Mouse (Mus musculus) forebrain, embryonic 16.5 days (tissue): Measurements from ENCODE around the gene Fgfr2. TPM values are rescaled to one million over a fixed set of nuclear protein-coding genes. Genes with fewer than 3 reads are reported as not detected.

Experiments used
- ATAC-seq: fragments of 200-750 bp; cut with Nextera tagmentation; 2 replicates; pipeline ENCODE4 v1.8.0; 2017; ENCODE audit warnings: mild to moderate bottlenecking, moderate library complexity
- H3K27ac ChIP-seq: fragments of 300-500 bp; sonication (generic); 2 replicates; pipeline ENCODE4 v1.5.1; 2014; ENCODE audit warnings: low read length, control low read depth
- H3K27me3 ChIP-seq: fragments of 300-500 bp; sonication (generic); replicated peaks from 2 replicates; pipeline ENCODE4 v1.6.1; 2014; ENCODE audit warnings: low read length; ENCODE audit not compliant: control insufficient read depth, insufficient read depth
- H3K36me3 ChIP-seq: fragments of 300-500 bp; sonication (generic); 2 replicates; pipeline ENCODE4 v1.6.1; 2014; ENCODE audit not compliant: control insufficient read depth, insufficient read depth
- H3K4me1 ChIP-seq: fragments of 300-500 bp; sonication (generic); replicated peaks from 2 replicates; pipeline ENCODE4 v1.6.1; 2014; ENCODE audit warnings: low read length; ENCODE audit not compliant: control insufficient read depth, insufficient read depth
- H3K4me2 ChIP-seq: fragments of 300-500 bp; sonication (generic); 2 replicates; pipeline ENCODE4 v1.6.1; 2014; ENCODE audit warnings: mild to moderate bottlenecking, low read length, control low read depth
- H3K4me3 ChIP-seq: fragments of 300-500 bp; sonication (generic); replicated peaks from 2 replicates; pipeline ENCODE4 v1.5.1; 2014; ENCODE audit warnings: mild to moderate bottlenecking, low read length, control low read depth
- H3K9ac ChIP-seq: fragments of 300-500 bp; sonication (generic); replicated peaks from 2 replicates; pipeline ENCODE4 v1.6.1; 2014; ENCODE audit warnings: low read depth, low read length, control low read depth
- H3K9me3 ChIP-seq: fragments of 300-500 bp; sonication (generic); 2 replicates; pipeline ENCODE4 v1.6.1; 2016; ENCODE audit warnings: low read length; ENCODE audit not compliant: control insufficient read depth
- WGBS: fragments of 180-500 bp; shearing (Covaris S2); extraction: QIAGEN DNeasy Blood & Tissue Kit; methylation state at CpG from one replicate; pipeline ENCODE4 v1.1.7; 2014; 5-methylcytosine and 5-hydroxymethylcytosine counted together
- polyA plus RNA-seq: library from polyadenylated mRNA; unstranded; fragments of >200 nt; fragmentation: Nextera tagmentation; extraction: Ambion mirVana; gene quantifications from 2 replicates; pipeline ENCODE4 v1.2.1, GENCODE M21; 2015

The Fgfr2 gene
- polyA plus RNA-seq, 1 experiment from 2014 or later: 39.2 TPM

DNA sequence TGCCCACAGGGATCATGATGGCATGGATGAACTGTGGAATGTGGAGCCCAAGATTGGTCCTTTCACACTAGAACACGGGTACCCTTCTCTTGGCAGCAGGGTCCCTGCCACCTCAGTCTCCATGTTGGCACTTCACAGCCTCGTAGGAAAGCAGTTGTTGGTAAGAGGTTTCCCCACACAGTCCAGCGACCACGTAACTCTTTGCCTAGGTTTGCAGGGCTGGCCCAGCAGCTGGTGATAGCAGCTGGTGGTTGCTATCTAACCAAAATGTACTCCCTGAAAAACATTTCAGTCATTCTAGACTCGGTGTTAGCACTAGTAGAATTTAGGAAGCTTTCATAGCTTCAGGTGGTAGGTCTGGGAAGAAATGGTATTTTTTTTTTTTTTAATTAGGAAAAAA is 2464.0 kb downstream of the Fgfr2 start:
- WGBS: 91% methylated on average over 5 of the region's 5 CpGs
- no peaks in the 10 kb centered on the region for H3K4me1 ChIP-seq
- no peaks in the 10 kb centered on the region for H3K36me3 ChIP-seq
- no peak overlapping the region for H3K4me3 ChIP-seq
- no peak overlapping the region for H3K9ac ChIP-seq
- ATAC-seq: no peak
- no peaks in the 10 kb centered on the region for H3K9me3 ChIP-seq
- H3K27me3 ChIP-seq: no peaks in the 10 kb centered on the region
- H3K27ac ChIP-seq: no peak overlapping the region
- no peak overlapping the region for H3K4me2 ChIP-seq

DNA sequence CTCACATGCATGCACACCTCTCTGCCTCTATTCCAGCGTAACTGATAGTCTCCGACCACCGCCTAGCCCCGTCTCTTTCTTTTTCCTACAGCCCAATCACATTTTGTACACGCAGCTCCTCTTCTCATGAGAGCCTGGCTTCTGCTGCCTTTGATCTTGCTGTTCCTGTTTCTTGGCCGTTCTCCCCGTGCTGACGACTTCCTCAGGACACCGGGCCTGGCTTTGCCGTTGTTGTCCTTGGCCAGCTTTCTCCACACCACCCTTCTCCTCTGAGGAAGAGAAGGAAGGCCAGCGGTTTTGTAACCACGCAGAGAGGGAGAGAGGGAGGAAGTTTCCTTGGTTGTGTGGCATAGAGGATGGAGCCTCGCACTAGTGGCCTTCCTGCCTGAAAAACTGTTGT is 2465.4 kb downstream of the Fgfr2 start:
- ATAC-seq: no peak
- no peak overlapping the region for H3K9ac ChIP-seq
- WGBS: 90% methylated on average over 13 of the region's 13 CpGs

GRCm38 (mm10) chr7:130656965-130657364 is 2466.2 kb downstream of the Fgfr2 start:
- Histone ChIP-seq H3K4me2 (no peak overlapping the region), H3K9me3 (no peaks in the 10 kb centered on the region), H3K27me3 (no peaks in the 10 kb centered on the region), H3K4me1 (no peaks in the 10 kb centered on the region), H3K27ac (no peak overlapping the region), H3K4me3 (no peak overlapping the region), H3K36me3 (no peaks in the 10 kb centered on the region), H3K9ac (no peak overlapping the region)
- WGBS: 95% methylated on average over 8 of the region's 8 CpGs
- no peak for ATAC-seq

More for the DNA sequence above, 2465.4 kb downstream of the Fgfr2 start:
- Histone ChIP-seq H3K36me3 (no peaks in the 10 kb centered on the region), H3K9me3 (no peaks in the 10 kb centered on the region), H3K4me2 (no peak overlapping the region), H3K4me1 (no peaks in the 10 kb centered on the region), H3K4me3 (no peak overlapping the region), H3K27ac (no peak overlapping the region), H3K27me3 (no peaks in the 10 kb centered on the region)

- no peak for ATAC-seq
- Histone ChIP-seq H3K9ac (no peak overlapping the region), H3K4me1 (no peaks in the 10 kb centered on the region), H3K4me3 (no peak overlapping the region), H3K9me3 (no peaks in the 10 kb centered on the region), H3K4me2 (no peak overlapping the region), H3K36me3 (no peaks in the 10 kb centered on the region), H3K27me3 (no peaks in the 10 kb centered on the region), H3K27ac (no peak overlapping the region)
- WGBS: 79% methylated on average over 2 of the region's 2 CpGs
Observed at GRCm38 (mm10) chr7:130654562-130654961, 2468.6 kb downstream of the Fgfr2 start.

GRCm38 (mm10) chr7:130653036-130653555 is 2470.1 kb downstream of the Fgfr2 start:
- Histone ChIP-seq H3K36me3 (no peaks in the 10 kb centered on the region), H3K4me3 (no peak overlapping the region), H3K27me3 (no peaks in the 10 kb centered on the region), H3K9ac (no peak overlapping the region), H3K9me3 (no peaks in the 10 kb centered on the region), H3K4me2 (no peak overlapping the region), H3K4me1 (peaks cover 4% of the 10 kb centered on the region; the same call in 1 of the 2 replicates), H3K27ac (no peak overlapping the region)
- ATAC-seq: no peak
- 43% methylated on average over 6 of the region's 6 CpGs for WGBS

GRCm38 (mm10) chr7:130650621-130651020 is 2472.5 kb downstream of the Fgfr2 start:
- peaks cover 20% of the 10 kb centered on the region for H3K4me1 ChIP-seq
- 93% methylated on average over 5 of the region's 5 CpGs for WGBS
- H3K9me3 ChIP-seq: no peaks in the 10 kb centered on the region
- no peak overlapping the region for H3K4me3 ChIP-seq
- H3K27ac ChIP-seq: no peak overlapping the region
- no peak overlapping the region for H3K9ac ChIP-seq
- H3K27me3 ChIP-seq: no peaks in the 10 kb centered on the region
- no peak for ATAC-seq
- H3K36me3 ChIP-seq: no peaks in the 10 kb centered on the region
- no peak overlapping the region for H3K4me2 ChIP-seq

- Histone ChIP-seq H3K4me3 (no peak overlapping the region), H3K9me3 (no peaks in the 10 kb centered on the region), H3K4me2 (no peak overlapping the region), H3K9ac (no peak overlapping the region), H3K27me3 (no peaks in the 10 kb centered on the region), H3K27ac (no peak overlapping the region), H3K36me3 (no peaks in the 10 kb centered on the region), H3K4me1 (peaks cover 20% of the 10 kb centered on the region)
- ATAC-seq: no peak
- WGBS: 12% methylated on average over 7 of the region's 7 CpGs
Observed at GRCm38 (mm10) chr7:130649257-130649656, 2473.9 kb downstream of the Fgfr2 start.

DNA sequence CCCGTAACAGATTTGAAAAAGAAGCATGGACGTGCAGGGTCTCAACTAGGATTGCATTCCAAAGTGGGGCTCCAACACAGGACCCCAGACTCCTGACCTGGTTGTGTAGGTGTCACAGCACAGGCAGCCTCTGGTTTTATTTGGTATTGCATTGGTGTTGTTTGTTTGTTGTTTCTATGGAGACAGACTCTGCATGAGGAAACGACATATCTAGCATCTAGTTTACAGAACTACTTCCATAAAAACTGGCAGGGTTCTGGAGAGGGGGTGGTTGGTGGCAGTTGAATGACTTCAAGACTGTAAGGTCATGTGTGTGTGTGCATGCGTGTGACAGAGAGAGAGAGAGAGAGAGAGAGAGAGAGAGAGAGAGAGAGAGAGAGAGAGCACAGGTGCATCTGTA is 2475.1 kb downstream of the Fgfr2 start:
- no peak overlapping the region for H3K4me2 ChIP-seq
- no peak overlapping the region for H3K27ac ChIP-seq
- no peaks in the 10 kb centered on the region for H3K27me3 ChIP-seq
- H3K36me3 ChIP-seq: no peaks in the 10 kb centered on the region
- no peak overlapping the region for H3K4me3 ChIP-seq
- ATAC-seq: no peak
- no peaks in the 10 kb centered on the region for H3K9me3 ChIP-seq
- 76% methylated on average over 4 of the region's 4 CpGs for WGBS
- H3K9ac ChIP-seq: no peak overlapping the region
- peaks cover 20% of the 10 kb centered on the region for H3K4me1 ChIP-seq

GRCm38 (mm10) chr7:130646762-130647139 is 2476.4 kb downstream of the Fgfr2 start:
- no peaks in the 10 kb centered on the region for H3K36me3 ChIP-seq
- WGBS: under 1% methylated on average over 18 of the region's 18 CpGs
- H3K27ac ChIP-seq: no peak overlapping the region
- peak overlapping the region; percentile 49 for H3K9ac ChIP-seq
- H3K4me2 ChIP-seq: peak overlapping the region; percentile 98
- no peaks in the 10 kb centered on the region for H3K9me3 ChIP-seq
- H3K4me3 ChIP-seq: peak overlapping the region; percentile 53
- ATAC-seq: peak; percentile 73
- H3K27me3 ChIP-seq: no peaks in the 10 kb centered on the region
- peaks cover 20% of the 10 kb centered on the region for H3K4me1 ChIP-seq
